Mouse (Mus musculus) hindbrain, postnatal 0 days (tissue): ENCODE data around the gene Hexim1. TPM values are rescaled to one million over a fixed set of nuclear protein-coding genes. Genes with fewer than 3 reads are reported as not detected.

ENCODE experiments used
- ATAC-seq: fragments of 200-750 bp; cut with Nextera tagmentation; 2 replicates; pipeline ENCODE4 v1.8.0; 2017; ENCODE audit warnings: mild to moderate bottlenecking, moderate TSS enrichment, moderate library complexity
- DNase-seq: peaks from one replicate; pipeline ENCODE4 v3.0.0-alpha.2; 2015; ENCODE audit warnings: low spot score
- H3K27ac ChIP-seq: fragments of 300-500 bp; sonication (generic); 2 replicates; pipeline ENCODE4 v1.5.1; 2014; ENCODE audit warnings: mild to moderate bottlenecking
- H3K27me3 ChIP-seq: fragments of 300-500 bp; sonication (generic); 2 replicates; pipeline ENCODE4 v1.6.1; 2014; ENCODE audit warnings: low read length, mixed read lengths; ENCODE audit not compliant: insufficient read depth
- H3K36me3 ChIP-seq: fragments of 300-500 bp; sonication (generic); 2 replicates; pipeline ENCODE4 v1.6.1; 2014; ENCODE audit warnings: low read length, mixed read lengths; ENCODE audit not compliant: insufficient read depth
- H3K4me1 ChIP-seq: fragments of 300-500 bp; sonication (generic); 2 replicates; pipeline ENCODE4 v1.6.1; 2014; ENCODE audit warnings: antibody characterized with exemption, low read length, mixed read lengths; ENCODE audit not compliant: insufficient read depth
- H3K4me2 ChIP-seq: fragments of 300-500 bp; sonication (generic); 2 replicates; pipeline ENCODE4 v1.6.1; 2014; ENCODE audit warnings: low read depth, mild to moderate bottlenecking, low read length, moderate library complexity, mixed read lengths
- H3K4me3 ChIP-seq: fragments of 300-500 bp; sonication (generic); 2 replicates; pipeline ENCODE4 v1.5.1; 2014; ENCODE audit warnings: low read length
- H3K9ac ChIP-seq: fragments of 300-500 bp; sonication (generic); replicated peaks from 2 replicates; pipeline ENCODE4 v1.6.1; 2014; ENCODE audit warnings: mild to moderate bottlenecking, low read length, moderate library complexity, mixed read lengths
- H3K9me3 ChIP-seq: fragments of 300-500 bp; sonication (generic); 2 replicates; pipeline ENCODE4 v1.6.1; 2016; ENCODE audit warnings: low read length, mixed read lengths
- CTCF ChIP-seq: IDR thresholded peaks from 2 replicates; pipeline ENCODE4 v1.5.1; 2016; ENCODE audit warnings: antibody characterized with exemption, control low read depth, low read depth
- WGBS: fragments of 180-500 bp; shearing (Covaris S2); extraction: QIAGEN DNeasy Blood & Tissue Kit; methylation state at CpG from one replicate; pipeline ENCODE4 v1.1.7; 2014; 5-methylcytosine and 5-hydroxymethylcytosine counted together
- polyA plus RNA-seq: library from polyadenylated mRNA; unstranded; fragments of >200 nt; fragmentation: Nextera tagmentation; extraction: Ambion mirVana; gene quantifications from 2 replicates; pipeline ENCODE4 v1.2.1, GENCODE M21; 2015
- total RNA-seq: library from RNA; depleted of rRNA; stranded (reverse); fragments of >200 nt; gene quantifications from 2 replicates; pipeline ENCODE4 v1.2.3, GENCODE M21; 2014

Gene Hexim1
- total and polyA plus RNA-seq, 2 experiments from 2014 or later, result 4.4 to 15.8 TPM

DNA sequence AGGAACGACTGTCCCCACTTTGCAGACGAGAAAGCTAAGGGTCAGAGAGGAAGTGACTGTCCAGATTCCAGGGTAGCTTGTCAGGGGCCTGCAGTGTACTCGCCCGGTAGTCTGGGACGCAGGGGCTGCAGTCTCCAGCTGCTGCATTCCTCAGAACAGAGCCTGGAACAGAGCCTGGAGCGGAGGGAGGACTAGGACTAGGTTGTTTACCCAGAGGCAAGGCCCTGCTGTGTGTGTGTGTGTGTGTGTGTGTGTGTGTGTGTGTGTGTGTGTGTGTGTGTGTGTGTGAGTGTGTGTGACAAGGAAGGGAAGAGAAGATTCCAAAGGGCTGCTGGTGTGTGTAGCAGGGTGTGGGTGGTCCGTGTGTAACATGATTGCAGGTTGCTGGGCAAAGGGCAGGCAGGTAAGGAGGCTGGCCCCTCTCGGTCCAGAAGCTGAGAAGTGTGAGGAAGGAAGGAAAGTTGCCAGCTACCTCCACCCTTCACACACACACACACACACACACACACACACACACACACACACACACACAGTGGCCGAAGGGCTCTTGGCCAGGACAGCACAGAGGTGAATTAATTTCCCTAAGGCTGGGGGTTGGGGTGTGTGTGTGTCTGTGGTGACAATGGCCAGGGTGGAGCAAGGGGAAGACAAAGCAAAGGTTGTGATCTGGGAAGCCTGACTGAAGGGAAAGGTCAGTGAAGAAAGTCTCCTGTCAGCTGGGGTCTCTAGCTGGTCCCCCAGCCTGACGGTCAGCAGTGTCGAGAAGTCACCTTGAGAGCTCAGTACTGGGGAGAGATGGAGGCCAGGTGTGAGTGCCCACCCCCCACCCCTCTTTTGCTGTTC, 25.3 kb downstream of the Hexim1 start:
- 23% methylated on average over 11 of the region's 11 CpGs for whole genome bisulfite sequencing
- H3K9me3 ChIP-seq, result no peaks in the 10 kb centered on the region
- H3K9ac ChIP-seq, result peak overlapping the region; percentile 21; the same call in 1 of the 2 replicates
- ATAC-seq, result no peak
- H3K4me1 ChIP-seq, result peaks cover 13% of the 10 kb centered on the region
- H3K36me3 ChIP-seq, result peaks cover 12% of the 10 kb centered on the region; the same call in 1 of the 2 replicates
- no peak overlapping the region for H3K4me2 ChIP-seq
- no peaks in the 10 kb centered on the region for H3K27me3 ChIP-seq
- H3K27ac ChIP-seq, result peak overlapping the region; percentile 92
- no peak overlapping the region for H3K4me3 ChIP-seq
- TF ChIP-seq CTCF, result no peak
- peak; percentile 36 for DNase-seq

DNA sequence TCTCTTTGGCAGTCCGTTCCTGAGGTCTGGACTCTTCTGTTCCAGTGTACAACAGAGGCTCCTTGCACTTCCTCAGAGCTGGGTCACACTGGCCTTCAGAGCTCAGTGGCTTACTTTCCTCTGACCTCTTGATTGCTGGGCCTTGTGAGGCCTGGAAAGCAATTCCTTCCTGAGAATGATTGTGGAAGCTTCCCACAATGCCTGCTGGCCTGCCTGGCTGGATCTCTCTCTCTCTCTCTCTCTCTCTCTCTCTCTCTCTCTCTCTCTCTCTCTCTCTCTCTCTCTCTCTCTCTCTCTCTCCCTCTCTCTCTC, 25.9 kb downstream of the Hexim1 start:
- no peak for TF ChIP-seq CTCF
- Histone ChIP-seq H3K4me1 (peaks cover 13% of the 10 kb centered on the region), H3K4me3 (no peak overlapping the region), H3K9ac (peak overlapping the region; percentile 21; the same call in 1 of the 2 replicates), H3K27me3 (no peaks in the 10 kb centered on the region), H3K9me3 (no peaks in the 10 kb centered on the region), H3K27ac (peak overlapping the region; percentile 92), H3K4me2 (peak overlapping the region; percentile 54), H3K36me3 (peaks cover 12% of the 10 kb centered on the region; the same call in 1 of the 2 replicates)
- ATAC-seq (no peak), DNase-seq (peak; percentile 34)
- 40% methylated on average over 1 of the region's 1 CpGs for WGBS

GRCm38 (mm10) chr11:103142441-103143182, 26.6 kb downstream of the Hexim1 start:
- TF ChIP-seq CTCF, result peak; percentile 59
- Histone ChIP-seq H3K27ac (peak overlapping the region; percentile 92), H3K27me3 (no peaks in the 10 kb centered on the region), H3K4me2 (peak overlapping the region; percentile 54), H3K4me1 (peaks cover 13% of the 10 kb centered on the region), H3K9me3 (no peaks in the 10 kb centered on the region), H3K9ac (peak overlapping the region; percentile 51), H3K36me3 (peaks cover 12% of the 10 kb centered on the region; the same call in 1 of the 2 replicates), H3K4me3 (peak overlapping the region; percentile 30)
- DNase-seq (peak; percentile 94), ATAC-seq (peak; percentile 94)
- WGBS, result 21% methylated on average over 8 of the region's 8 CpGs

GRCm38 (mm10) chr11:103144309-103145285, 28.6 kb downstream of the Hexim1 start:
- no peak for TF ChIP-seq CTCF
- 44% methylated on average over 12 of the region's 12 CpGs for WGBS

DNA sequence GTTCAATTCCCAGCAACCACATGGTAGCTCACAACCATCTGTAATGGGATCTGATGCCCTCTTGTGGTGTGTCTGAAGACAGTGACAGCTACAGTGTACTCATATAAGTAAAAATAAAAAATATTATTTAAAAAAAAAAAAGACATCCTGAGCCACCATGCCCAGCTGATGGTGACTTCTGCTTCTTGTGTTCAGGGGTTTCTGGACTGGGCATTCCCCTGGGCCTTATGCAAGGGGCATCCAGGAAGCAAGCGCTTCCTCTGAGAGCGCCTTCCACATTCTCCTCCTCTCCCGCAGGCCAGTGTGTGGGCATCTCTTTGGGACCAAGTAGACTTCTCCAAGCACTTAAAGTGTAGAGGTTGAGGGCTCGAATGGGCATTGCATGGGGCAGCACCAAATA, 30.4 kb downstream of the Hexim1 start:
- ATAC-seq (no peak), DNase-seq (no peak)
- Histone ChIP-seq H3K4me1 (peaks cover 13% of the 10 kb centered on the region), H3K9me3 (no peaks in the 10 kb centered on the region), H3K4me3 (no peak overlapping the region), H3K4me2 (no peak overlapping the region), H3K27me3 (no peaks in the 10 kb centered on the region), H3K9ac (no peak overlapping the region), H3K36me3 (no peaks in the 10 kb centered on the region), H3K27ac (no peak overlapping the region)
- 91% methylated on average over 4 of the region's 4 CpGs for WGBS
- TF ChIP-seq CTCF, result no peak

More at GRCm38 (mm10) chr11:103144309-103145285, 28.6 kb downstream of the Hexim1 start:
- DNase-seq (no peak), ATAC-seq (no peak)
- peaks cover 13% of the 10 kb centered on the region for H3K4me1 ChIP-seq
- no peak overlapping the region for H3K27ac ChIP-seq
- no peaks in the 10 kb centered on the region for H3K9me3 ChIP-seq
- H3K27me3 ChIP-seq, result no peaks in the 10 kb centered on the region
- no peak overlapping the region for H3K4me2 ChIP-seq
- no peak overlapping the region for H3K4me3 ChIP-seq
- H3K9ac ChIP-seq, result no peak overlapping the region
- no peaks in the 10 kb centered on the region for H3K36me3 ChIP-seq

- Histone ChIP-seq H3K9me3 (no peaks in the 10 kb centered on the region), H3K27ac (no peak overlapping the region), H3K4me2 (no peak overlapping the region), H3K9ac (no peak overlapping the region), H3K4me1 (peaks cover 10% of the 10 kb centered on the region), H3K27me3 (no peaks in the 10 kb centered on the region), H3K4me3 (no peak overlapping the region), H3K36me3 (no peaks in the 10 kb centered on the region)
- 58% methylated on average over 4 of the region's 4 CpGs for WGBS
- no peak for ATAC-seq
- no peak for TF ChIP-seq CTCF
- DNase-seq, result no peak
These were observed 31.7 kb downstream of the Hexim1 start for GRCm38 (mm10) chr11:103147766-103148165.
